Mouse (Mus musculus) cerebellum, postnatal 14 days (tissue): ENCODE measurements around the gene Mageb4.
"Not testable (repeated sequence)": the region's sequence is repeated elsewhere in the genome, so short reads cannot be mapped to it uniquely, and the experiment has no call there.

Source experiments
- DNase-seq, 2 experiments: peaks; one replicate each; pipeline ENCODE4 v3.0.0; 2021; ENCODE audit warnings: mixed read lengths in 2 of 2

The Mageb4 gene

GRCm38 (mm10) chrX:86304993-86305392, at the start of gene Mageb4:
Gene Mageb4 (minus strand): TSS chrX:86305093.
- not testable (repeated sequence) for DNase-seq

- not testable (repeated sequence) for DNase-seq
Observed at GRCm38 (mm10) chrX:86284597-86284996, 20.3 kb downstream of the Mageb4 start.

- DNase-seq = not testable (repeated sequence)
Observed at GRCm38 (mm10) chrX:86245950-86246349, 58.9 kb downstream of the Mageb4 start.

GRCm38 (mm10) chrX:86237246-86237645, 67.6 kb downstream of the Mageb4 start:
- no peak for DNase-seq
